Mouse (Mus musculus): Measurements from ENCODE around the gene Slc39a11. TPM values are rescaled to one million over a fixed set of nuclear protein-coding genes. Genes with fewer than 3 reads are reported as not detected.

Gene Slc39a11
- total and polyA plus RNA-seq, 3 experiments, result 43.2 to 54.4 (median 51.0) TPM

GRCm38 (mm10) chr11:113196234-113197007, 453.5 kb downstream of the Slc39a11 start (continued):
- TF ChIP-seq IRF4 (IDR thresholded peaks at IDR 0.05; ENCODE audit: low read depth, low read length) (no peak), MXI1 (IDR thresholded peaks at IDR 0.05; ENCODE audit: low read depth, low read length) (no peak), CHD1 (IDR thresholded peaks at IDR 0.05; ENCODE audit: low read depth, low read length) (no peak), USF1 (IDR thresholded peaks at IDR 0.05; ENCODE audit: low read depth, low read length) (no peak), NRF1 (IDR thresholded peaks at IDR 0.05; ENCODE audit: low read depth, low read length) (peak; percentile 79)

Other genes starting within 250 kb of the Slc39a11 start
- not detected in 2 replicates for gene Sstr2, start 30.7 kb downstream of the Slc39a11 start, total RNA-seq (2012; rRNA removed)
- not detected in 2 replicates for gene Sstr2, start 30.7 kb downstream of the Slc39a11 start, total RNA-seq (2014; rRNA removed)
- gene Sstr2, start 30.7 kb downstream of the Slc39a11 start, polyA plus RNA-seq (2012; ENCODE audit: insufficient read length, low read depth), result not detected in 2 replicates
- 28.2 and 28.6 TPM in 2 replicates for gene Cog1, start 910 bp downstream of the Slc39a11 start, total RNA-seq (2012; rRNA removed)
- gene Cog1, start 910 bp downstream of the Slc39a11 start, total RNA-seq (2014; rRNA removed), result 15.4 and 15.8 TPM in 2 replicates
- gene Cog1, start 910 bp downstream of the Slc39a11 start, polyA plus RNA-seq (2012; ENCODE audit: insufficient read length, low read depth), result 31.5 and 38.6 TPM in 2 replicates
- gene Fam104a, start 34.1 kb upstream of the Slc39a11 start, total RNA-seq (2012; rRNA removed), result 34.9 and 35.3 TPM in 2 replicates
- 11.6 and 14.6 TPM in 2 replicates for gene Fam104a, start 34.1 kb upstream of the Slc39a11 start, total RNA-seq (2014; rRNA removed)
- 55.0 and 57.0 TPM in 2 replicates for gene Fam104a, start 34.1 kb upstream of the Slc39a11 start, polyA plus RNA-seq (2012; ENCODE audit: insufficient read length, low read depth)
- gene D11Wsu47e, start 34.3 kb upstream of the Slc39a11 start, total RNA-seq (2012; rRNA removed), result 25.1 and 30.1 TPM in 2 replicates
- 25.6 and 29.6 TPM in 2 replicates for gene D11Wsu47e, start 34.3 kb upstream of the Slc39a11 start, total RNA-seq (2014; rRNA removed)
- 24.7 and 26.2 TPM in 2 replicates for gene D11Wsu47e, start 34.3 kb upstream of the Slc39a11 start, polyA plus RNA-seq (2012; ENCODE audit: insufficient read length, low read depth)
- 0.13 TPM in 1 of 2 replicates, not detected in the other for gene Cpsf4l, start 59.9 kb upstream of the Slc39a11 start, total RNA-seq (2012; rRNA removed)
- gene Cpsf4l, start 59.9 kb upstream of the Slc39a11 start, total RNA-seq (2014; rRNA removed), result not detected in 2 replicates
- gene Cpsf4l, start 59.9 kb upstream of the Slc39a11 start, polyA plus RNA-seq (2012; ENCODE audit: insufficient read length, low read depth), result 0.43 and 0.53 TPM in 2 replicates
- gene Cdc42ep4, start 101.8 kb upstream of the Slc39a11 start, total RNA-seq (2012; rRNA removed), result 2.6 and 3.4 TPM in 2 replicates
- gene Cdc42ep4, start 101.8 kb upstream of the Slc39a11 start, total RNA-seq (2014; rRNA removed), result 2.3 TPM in 2 replicates
- 6.7 and 8.1 TPM in 2 replicates for gene Cdc42ep4, start 101.8 kb upstream of the Slc39a11 start, polyA plus RNA-seq (2012; ENCODE audit: insufficient read length, low read depth)

Data from CH12.LX (cell line).